Mouse (Mus musculus) liver, adult 2 months (tissue): ENCODE results near the gene Gm20388.

Experiments used
- CTCF ChIP-seq: fragments of 200-500 bp; IDR thresholded peaks from 2 replicates; pipeline ENCODE4 v1.5.1; 2011; ENCODE audit warnings: low read depth, low read length, control low read depth
- POLR2A ChIP-seq: fragments of 200-500 bp; IDR thresholded peaks from 2 replicates; pipeline ENCODE4 v1.6.1; 2011; ENCODE audit warnings: low read length, control low read depth; ENCODE audit not compliant: insufficient read depth; ENCODE audit errors: extremely low read depth

DNA sequence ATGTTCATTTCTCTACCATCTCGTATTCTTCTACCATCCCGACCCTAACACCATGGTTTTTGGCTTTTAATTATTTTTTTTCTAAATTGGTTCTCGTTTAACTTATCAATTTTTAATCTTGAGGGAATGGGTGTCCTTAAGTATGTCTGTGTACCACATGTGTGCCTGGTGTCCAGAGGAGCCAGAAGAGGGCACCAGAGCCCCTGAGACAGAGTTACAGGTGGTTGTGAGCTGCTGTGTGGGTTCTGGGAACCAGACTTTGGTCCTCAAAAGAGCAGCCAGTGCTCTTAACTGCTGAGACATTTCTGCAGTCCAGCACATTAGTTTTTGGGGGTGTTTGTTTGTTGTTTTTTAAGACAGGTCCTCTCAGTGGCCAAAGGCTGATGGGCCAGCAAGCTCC is 485.3 kb downstream of the Gm20388 start:
- TF ChIP-seq CTCF, result no peak
- TF ChIP-seq POLR2A, result no peak
